Mouse (Mus musculus) CD4-positive, CD25-positive, alpha-beta regulatory T cell, adult 2 months (primary cell): ENCODE data around the gene Mapt.
"Not testable (repeated sequence)": the region's sequence is repeated elsewhere in the genome, so short reads cannot be mapped to it uniquely, and the experiment has no call there.

Source experiments
- DNase-seq: peaks from one replicate; pipeline ENCODE4 v3.0.0-alpha.2; 2012; ENCODE audit warnings: low read depth, low spot score

Gene Mapt

DNA sequence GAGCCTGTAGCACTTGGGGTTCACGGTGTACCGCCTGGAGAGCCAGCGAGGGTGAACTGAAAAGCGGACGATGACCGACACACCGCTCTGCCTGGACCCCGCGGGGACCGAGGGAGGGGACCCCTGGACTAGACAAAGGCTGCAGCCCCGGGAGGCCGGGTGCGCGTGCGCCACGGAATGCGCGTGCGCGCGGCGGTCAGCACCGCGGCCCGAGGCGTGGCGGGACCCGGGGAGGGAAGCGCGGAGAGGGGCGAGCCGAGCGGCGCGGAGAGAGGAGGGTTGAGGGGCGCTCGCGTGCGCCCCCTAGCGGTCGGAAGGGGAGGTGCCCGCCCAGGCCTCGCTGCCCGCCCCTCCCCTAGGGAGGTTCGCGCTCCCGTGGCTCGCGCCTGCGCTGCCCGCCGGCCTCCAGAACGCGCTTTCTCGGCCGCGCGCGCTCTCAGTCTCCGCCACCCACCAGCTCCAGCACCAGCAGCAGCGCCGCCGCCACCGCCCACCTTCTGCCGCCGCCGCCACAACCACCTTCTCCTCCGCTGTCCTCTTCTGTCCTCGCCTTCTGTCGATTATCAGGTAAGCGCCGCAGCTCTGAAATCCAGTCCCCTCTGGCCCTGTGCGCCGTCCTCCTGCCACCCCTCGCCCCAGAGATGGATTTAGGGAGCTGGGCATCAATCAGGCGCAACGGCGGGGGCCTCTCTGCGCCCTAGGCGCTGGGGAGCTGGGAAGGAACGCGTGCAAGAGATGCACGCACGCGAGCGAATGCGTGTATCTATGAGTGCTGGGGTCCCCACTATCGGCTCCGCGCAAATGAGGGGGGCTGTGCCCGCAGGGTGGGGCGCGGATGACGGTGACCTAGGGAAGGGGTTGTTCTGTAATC, at the start of gene Mapt:
TSS of gene Mapt (plus strand) at position 350 of the 871 bp plus-strand sequence.
- peak; percentile 66 for DNase-seq

- DNase-seq, result no peak
These were observed 49.0 kb upstream of the Mapt start for GRCm38 (mm10) chr11:104182141-104182540.

DNA sequence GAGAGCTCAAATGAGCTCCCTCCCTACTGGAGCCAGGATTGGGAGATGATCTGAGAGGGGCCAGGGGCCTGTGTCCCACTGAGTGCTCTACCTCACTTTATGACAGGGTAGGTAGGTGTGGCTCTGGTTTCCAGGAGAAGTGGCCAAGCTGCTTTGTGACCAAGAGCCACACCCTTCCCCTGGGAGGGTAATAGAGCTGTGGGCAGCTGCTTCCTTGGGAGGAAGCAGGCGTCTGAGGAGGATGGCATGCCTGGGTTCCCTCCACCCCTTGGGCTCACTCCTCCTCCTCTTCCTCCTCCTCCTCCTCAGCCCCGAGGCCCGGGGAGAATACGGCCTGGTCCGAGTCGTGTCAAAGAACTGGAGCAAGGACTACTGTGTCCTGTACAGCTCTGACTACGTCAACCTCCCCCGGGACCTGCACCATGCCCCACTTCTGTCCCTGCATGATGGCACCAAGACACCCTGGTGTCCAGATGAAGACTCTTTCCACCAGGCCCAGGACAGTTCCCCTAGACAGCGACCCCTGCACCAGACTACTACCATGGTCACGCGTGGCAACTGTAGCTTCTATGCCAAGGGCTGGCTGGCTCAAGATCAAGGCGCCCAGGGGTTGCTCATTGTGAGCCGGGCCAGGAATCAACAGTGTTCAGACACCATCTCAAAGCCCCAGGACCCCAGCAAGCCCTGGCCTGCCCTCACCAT, 44.9 kb upstream of the Mapt start, which contains the start of gene Sppl2c:
TSS of gene Sppl2c (plus strand) at position 193 of the 702 bp plus-strand sequence.
- DNase-seq, result no peak

- no peak for DNase-seq
These were observed 44.4 kb upstream of the Mapt start for GRCm38 (mm10) chr11:104186837-104187150.

DNA sequence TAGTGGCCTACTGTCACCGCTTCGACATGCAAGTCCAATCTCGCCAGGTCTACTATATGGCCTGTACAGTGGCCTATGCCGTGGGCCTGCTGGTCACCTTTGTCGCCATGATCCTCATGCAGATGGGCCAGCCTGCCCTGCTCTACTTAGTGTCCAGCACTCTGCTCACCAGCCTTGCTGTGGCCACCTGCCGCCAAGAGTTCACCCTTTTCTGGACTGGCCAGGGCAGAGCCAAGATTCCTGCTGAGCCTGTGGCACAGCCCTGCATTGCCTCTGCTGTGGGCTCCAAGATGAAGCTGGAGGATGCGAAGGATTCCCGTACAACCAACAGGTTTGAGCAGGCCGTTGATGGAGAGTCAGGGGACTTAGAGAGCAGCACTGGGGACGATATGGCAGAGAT, 43.4 kb upstream of the Mapt start:
- no peak for DNase-seq

DNA sequence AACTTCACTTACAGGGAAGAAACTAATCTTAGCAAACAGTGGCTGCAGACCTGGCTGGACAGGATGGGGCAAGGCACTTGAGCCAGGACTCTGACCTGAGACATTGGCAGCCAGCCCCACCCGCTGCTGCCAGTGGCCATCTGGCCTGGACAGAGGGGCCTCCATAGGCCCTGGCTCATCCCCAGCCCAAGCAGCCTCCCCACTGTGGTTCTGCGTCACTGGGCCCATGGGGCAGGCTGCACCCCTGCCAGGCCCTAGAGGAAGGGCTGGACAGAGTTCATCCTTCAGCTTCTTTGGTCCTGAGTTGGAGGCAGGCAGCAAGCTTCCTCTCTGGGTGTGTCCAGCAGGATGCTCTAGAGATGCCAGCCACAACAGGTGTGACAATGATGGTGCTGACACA, 41.2 kb upstream of the Mapt start:
- DNase-seq, result no peak

DNA sequence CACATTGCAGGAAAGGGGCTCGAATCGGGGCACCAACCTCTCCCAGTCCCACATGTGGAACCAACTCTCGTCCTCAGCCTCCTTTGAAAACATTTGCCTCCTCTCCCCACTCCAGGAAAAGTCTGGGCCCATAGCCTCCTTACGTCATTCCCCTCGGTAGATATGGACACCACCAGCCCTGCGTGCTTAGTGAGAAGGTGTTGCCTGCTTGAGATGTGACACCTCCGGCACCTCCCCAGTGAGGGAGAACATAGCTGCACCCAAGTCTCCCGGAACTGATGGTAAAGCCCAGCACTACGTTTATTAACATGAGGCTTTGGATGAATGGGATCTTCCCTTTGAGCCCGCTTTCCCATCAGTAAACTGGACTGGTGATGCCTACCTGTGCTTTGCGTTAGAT, 35.8 kb upstream of the Mapt start:
- DNase-seq, result no peak

DNA sequence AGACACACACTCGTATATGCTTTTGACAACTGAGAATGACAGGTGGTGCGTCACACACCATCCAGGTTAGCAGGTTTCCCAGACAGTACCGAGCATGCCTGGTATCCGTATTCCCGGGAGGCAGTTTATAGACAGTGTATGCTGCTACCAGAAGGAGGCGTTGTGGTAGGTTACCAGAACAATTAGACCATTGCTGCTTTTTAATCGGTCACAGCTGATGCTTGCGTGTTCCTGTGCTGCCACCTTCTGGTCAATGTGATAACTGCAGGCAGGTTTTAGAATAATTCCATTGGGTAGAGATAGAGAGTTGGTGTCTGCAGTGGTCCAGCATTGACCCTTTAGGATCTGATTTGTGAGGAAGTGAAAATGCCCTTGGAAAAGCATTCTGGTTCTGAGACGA, 35.4 kb upstream of the Mapt start:
- DNase-seq, result peak; percentile 74

GRCm38 (mm10) chr11:104197861-104198260, 33.3 kb upstream of the Mapt start:
- DNase-seq, result no peak

- DNase-seq, result no peak
These were observed 27.9 kb upstream of the Mapt start for GRCm38 (mm10) chr11:104203271-104203670.

DNA sequence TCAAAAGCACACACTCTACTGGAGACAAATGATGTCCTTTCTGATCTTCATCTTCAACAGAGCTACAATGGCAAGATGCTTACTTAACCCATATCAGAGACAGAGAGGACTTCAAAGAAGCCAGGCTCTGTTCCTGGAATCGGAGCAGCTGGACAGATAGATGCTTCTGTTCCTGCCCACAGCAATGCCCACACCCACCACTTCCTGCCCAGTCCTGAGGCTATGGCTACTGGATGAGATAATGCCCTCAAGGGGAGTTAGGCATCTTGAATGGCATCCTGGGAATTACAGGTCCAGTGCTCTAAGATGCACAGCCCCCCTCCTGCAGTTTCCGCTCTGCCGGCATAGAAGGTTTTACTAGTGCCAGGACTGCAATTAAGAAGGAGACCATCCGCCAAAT, 24.6 kb upstream of the Mapt start:
- DNase-seq, result no peak

DNA sequence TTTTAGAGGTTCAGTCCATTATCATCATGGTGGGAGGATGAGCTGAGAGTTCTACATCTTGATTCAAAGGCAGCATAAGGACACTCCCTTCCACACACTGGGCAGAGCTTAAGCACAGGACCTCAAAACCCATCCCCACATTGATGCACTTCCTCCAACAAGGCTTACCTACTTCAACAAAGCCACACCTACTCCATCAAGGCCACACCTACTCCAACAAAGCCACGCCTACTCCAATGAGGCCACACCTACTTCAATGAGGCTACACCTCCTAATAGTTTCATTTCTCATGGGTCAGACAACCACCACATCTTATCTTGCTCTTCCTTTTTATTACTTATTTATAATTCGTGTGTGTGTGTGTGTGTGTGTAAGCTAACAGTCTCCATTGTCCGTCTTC, 22.1 kb upstream of the Mapt start:
- no peak for DNase-seq

- no peak for DNase-seq
These were observed 19.9 kb upstream of the Mapt start for GRCm38 (mm10) chr11:104211251-104211650.

- not testable (repeated sequence) for DNase-seq
These were observed 17.1 kb upstream of the Mapt start for GRCm38 (mm10) chr11:104214128-104214527.

DNA sequence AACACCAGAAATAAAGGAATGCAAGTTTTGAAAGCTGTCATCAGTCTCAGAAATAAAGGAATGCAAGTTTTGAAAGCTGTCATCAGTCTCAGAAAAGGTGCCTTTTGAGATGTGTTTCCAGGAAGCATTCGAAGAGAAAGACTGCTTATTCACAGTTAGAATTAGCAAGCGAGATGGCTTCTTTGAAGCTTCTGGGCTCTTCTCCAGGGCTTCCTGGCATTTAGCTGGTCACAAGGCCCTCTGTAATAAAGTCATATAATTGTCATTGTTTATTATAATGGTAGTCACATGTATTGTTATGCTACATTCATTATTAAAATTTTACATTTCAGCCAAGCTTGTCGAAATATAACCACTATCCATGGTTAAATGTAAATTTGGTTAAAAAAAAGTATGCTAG, 13.1 kb upstream of the Mapt start:
- DNase-seq, result no peak

DNA sequence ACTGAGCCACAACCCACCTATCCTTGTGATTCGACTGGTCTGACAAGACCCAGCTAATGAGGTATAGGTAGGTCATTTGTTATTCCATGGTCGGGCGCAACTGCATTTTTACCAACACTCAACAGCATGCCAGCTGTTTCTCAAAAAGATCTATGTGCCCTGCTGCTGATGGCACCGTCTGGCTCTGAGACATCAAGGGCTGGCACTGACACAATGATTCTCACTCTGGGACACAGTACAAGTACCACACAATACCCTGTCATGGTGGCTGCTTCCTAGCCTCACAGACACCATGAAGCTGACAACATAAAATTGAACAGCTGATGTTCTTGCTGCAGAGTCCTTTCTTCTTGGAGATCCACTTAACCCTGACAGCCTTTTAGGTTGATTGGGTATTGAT, 10.9 kb upstream of the Mapt start:
- no peak for DNase-seq

GRCm38 (mm10) chr11:104221751-104222150, 9.4 kb upstream of the Mapt start:
- no peak for DNase-seq

DNA sequence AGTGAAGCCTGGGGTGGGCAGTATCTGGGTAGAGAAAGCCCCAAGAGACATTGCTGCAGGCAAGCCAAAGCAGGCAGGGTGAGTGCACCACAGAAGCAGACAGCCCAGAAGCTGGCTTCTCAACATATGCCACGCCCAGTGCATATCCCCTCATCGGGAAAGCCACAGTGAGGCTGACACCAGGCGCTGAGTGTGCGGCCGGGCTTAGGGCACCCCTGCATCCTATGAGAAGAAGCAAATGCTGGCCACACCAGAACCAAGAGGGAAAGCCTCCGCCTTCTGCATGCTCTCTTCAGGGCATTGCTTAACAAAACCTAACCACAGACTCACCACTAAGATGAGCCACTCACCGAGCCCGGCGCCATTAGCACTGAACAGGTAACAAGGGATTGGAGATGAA, 7.9 kb upstream of the Mapt start:
- DNase-seq, result no peak

DNA sequence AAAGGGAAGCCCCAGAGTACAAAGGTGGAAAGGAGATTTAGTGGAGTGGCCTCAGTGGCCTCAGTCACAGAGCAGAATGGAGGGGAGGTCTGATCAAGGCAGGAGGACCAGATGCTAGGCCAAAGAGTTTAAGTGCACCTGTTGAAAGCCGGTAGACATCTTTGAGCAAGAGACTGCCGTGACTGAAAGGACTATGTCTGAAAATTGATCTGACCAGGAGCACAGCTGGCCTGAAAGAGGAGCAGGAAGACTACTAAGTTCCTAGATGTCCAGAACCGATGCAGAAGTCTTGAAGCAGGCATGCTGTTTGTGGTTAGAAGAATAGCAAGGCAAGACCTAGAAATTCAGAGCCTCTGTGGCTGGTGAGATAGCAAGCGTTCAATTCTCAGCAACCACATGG, 1.8 kb upstream of the Mapt start:
- no peak for DNase-seq

GRCm38 (mm10) chr11:104230066-104230778, 968 bp upstream of the Mapt start:
- DNase-seq, result peak; percentile 2

DNA sequence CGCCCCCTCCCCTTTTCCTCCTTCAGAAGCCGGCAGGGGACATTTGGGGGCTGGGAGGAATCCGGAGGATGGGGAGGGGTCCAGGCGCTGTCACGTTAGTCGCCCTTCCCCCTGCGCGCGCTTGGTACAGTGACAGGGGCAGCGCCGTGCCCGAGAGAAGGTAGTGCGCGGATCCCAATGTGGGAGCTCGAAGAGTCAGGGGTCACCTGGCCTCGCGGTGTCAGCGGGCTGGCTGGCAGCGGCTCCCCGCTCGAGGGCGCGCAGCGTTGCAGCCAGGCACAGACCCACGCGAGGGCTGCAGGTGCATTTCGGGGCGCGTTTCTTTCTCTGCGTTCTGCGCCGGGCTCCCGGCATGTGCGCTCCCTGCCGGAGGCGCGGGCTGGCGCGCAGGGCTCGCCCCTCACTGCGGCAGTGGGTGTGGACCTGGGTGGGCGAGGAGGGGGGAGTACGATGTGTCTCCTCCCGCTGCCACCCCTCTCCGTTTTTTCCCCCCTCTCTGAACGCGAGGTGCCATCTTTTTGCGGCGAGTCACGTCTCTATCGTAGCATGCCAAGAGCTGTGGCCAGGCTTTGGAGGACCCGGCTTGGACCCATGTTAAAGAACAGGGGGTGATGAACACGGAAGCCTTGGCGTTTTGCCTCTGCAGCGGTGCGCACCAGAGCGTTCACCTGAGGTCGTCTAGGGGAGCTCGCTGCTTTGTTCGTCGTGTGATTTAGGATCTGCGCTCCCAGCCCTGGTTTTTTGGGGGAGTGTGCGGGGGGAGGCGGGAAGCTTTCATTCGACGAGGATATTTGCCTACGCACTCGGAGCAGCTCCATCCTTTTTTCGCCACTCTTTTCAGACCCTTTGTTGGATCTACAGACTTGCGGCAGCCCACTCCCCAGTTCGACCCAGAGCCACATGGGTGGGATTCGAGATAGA, 1.2 kb downstream of the Mapt start:
- DNase-seq, result peak; percentile 10
